Mouse (Mus musculus): Measurements from ENCODE around the gene Olfr1444. TPM values are rescaled to one million over a fixed set of nuclear protein-coding genes. Genes with fewer than 3 reads are reported as not detected.

Olfr1444 gene
- polyA plus RNA-seq (2015; fragmentation: Nextera tagmentation; extraction: Ambion mirVana) = not detected in 2 replicates

- WGBS = 75% methylated on average over 1 of the region's 1 CpGs
- Histone ChIP-seq H3K27ac (no peak within 1 kb of the TSS), H3K27me3 (replicated peaks) (no peaks in the 10 kb centered on the region), H3K4me2 (replicated peaks) (no peak within 1 kb of the TSS), H3K9ac (no peak within 1 kb of the TSS), H3K4me3 (replicated peaks) (no peak within 1 kb of the TSS), H3K36me3 (no peaks in the 10 kb centered on the region), H3K4me1 (replicated peaks) (no peaks in the 10 kb centered on the region), H3K9me3 (no peaks in the 10 kb centered on the region)
- ATAC-seq = no peak
Measured at GRCm38 (mm10) chr19:12856983-12857382, at the start of gene Olfr1444. Gene Olfr1444 (plus strand): TSS chr19:12857283.

DNA sequence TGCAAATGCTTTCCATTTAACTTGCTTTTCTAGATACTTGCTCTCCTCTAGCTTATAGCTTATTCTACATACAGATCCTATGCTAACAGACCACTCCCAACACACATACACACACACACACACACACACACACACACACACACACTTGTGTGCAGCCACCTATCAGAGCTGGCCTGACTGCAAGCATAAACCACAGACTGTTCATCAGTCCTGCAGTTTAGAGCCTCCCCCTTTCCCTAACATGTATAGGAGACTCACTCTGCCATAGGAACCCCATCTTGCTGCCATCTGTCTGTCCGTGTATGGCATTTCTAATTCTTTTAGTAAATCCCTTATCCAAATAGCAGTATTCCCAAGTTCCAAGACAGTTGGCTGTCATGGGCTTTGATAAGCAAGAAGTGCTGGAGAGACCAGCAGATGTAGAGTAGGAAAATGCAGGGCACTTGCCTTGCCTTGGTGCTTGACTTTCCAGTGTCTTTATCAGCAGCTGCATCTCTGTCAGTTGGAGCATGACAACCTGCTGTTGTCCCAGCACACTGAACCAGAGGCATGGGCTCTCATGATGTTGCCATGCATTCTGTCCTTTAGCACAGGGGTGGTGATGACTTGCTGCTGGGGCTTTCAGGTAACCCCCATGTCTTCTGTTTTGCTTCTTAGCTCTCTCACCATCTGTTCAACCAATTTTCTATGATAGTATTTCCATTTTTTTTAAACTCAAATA lies 44.3 kb upstream of the Olfr1444 start:
- H3K4me3 ChIP-seq (replicated peaks) = no peak overlapping the region
- ATAC-seq = no peak
- H3K36me3 ChIP-seq = no peaks in the 10 kb centered on the region
- 60% methylated on average over 1 of the region's 1 CpGs for WGBS
- no peak overlapping the region for H3K4me2 ChIP-seq (replicated peaks)
- H3K27ac ChIP-seq = no peak overlapping the region
- no peaks in the 10 kb centered on the region for H3K27me3 ChIP-seq (replicated peaks)
- no peaks in the 10 kb centered on the region for H3K4me1 ChIP-seq (replicated peaks)
- no peak overlapping the region for H3K9ac ChIP-seq
- no peaks in the 10 kb centered on the region for H3K9me3 ChIP-seq

- 76% methylated on average over 1 of the region's 1 CpGs for WGBS
- Histone ChIP-seq H3K4me2 (replicated peaks) (no peak overlapping the region), H3K9ac (no peak overlapping the region), H3K27ac (no peak overlapping the region), H3K4me1 (replicated peaks) (no peaks in the 10 kb centered on the region), H3K36me3 (no peaks in the 10 kb centered on the region), H3K9me3 (no peaks in the 10 kb centered on the region), H3K4me3 (replicated peaks) (no peak overlapping the region), H3K27me3 (replicated peaks) (no peaks in the 10 kb centered on the region)
- no peak for ATAC-seq
Measured at GRCm38 (mm10) chr19:12813883-12814282, 43.2 kb upstream of the Olfr1444 start.

DNA sequence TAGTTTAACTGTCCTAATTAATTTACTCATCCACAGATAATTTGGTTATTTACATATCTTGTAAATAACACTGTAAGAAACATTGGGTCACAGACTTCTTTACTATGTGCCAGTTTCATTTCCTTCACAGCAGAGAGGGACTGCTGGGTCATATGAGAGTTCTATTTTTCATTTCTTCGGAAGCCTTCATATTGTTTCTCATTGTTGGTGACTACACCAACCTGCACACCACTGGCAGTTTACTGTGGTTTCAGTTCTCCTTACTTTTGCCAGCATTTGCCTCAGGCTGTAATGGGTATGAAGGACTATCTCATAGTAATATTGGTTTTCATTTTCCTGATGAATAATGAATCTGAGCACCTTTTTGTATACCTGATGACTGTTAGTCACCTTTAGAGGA lies 38.6 kb upstream of the Olfr1444 start:
- no peaks in the 10 kb centered on the region for H3K27me3 ChIP-seq (replicated peaks)
- H3K27ac ChIP-seq = no peak overlapping the region
- no peaks in the 10 kb centered on the region for H3K9me3 ChIP-seq
- no peaks in the 10 kb centered on the region for H3K36me3 ChIP-seq
- 86% methylated on average over 1 of the region's 1 CpGs for WGBS
- no peak for ATAC-seq
- H3K4me1 ChIP-seq (replicated peaks) = no peaks in the 10 kb centered on the region
- H3K4me3 ChIP-seq (replicated peaks) = no peak overlapping the region
- H3K9ac ChIP-seq = no peak overlapping the region
- no peak overlapping the region for H3K4me2 ChIP-seq (replicated peaks)

DNA sequence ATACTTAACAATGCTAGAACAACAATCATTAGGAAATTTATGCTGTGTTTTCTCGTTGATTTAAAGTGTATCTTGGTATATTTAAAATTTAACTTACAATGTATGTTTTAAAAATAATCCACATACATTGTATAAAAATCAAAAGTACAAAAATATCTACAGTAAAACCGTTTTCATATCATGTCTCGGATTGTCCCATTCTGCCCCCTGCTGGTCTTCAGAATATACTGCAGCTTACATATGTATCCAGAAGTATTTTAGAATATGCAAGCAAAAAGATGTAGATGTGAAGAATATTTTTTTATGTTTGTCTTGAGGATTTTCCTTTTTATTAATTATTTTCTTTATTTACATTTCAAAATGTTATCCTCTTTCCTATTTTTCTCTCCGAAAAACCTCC lies 36.7 kb upstream of the Olfr1444 start:
- 36% methylated on average over 4 of the region's 4 CpGs for whole genome bisulfite sequencing
- no peak overlapping the region for H3K4me2 ChIP-seq (replicated peaks)
- no peak overlapping the region for H3K9ac ChIP-seq
- no peak overlapping the region for H3K4me3 ChIP-seq (replicated peaks)
- ATAC-seq = no peak
- no peak overlapping the region for H3K27ac ChIP-seq
- no peaks in the 10 kb centered on the region for H3K4me1 ChIP-seq (replicated peaks)
- no peaks in the 10 kb centered on the region for H3K27me3 ChIP-seq (replicated peaks)
- H3K36me3 ChIP-seq = no peaks in the 10 kb centered on the region
- H3K9me3 ChIP-seq = no peaks in the 10 kb centered on the region

- Histone ChIP-seq H3K4me3 (replicated peaks) (no peak overlapping the region), H3K4me1 (replicated peaks) (no peaks in the 10 kb centered on the region), H3K27ac (no peak overlapping the region), H3K4me2 (replicated peaks) (no peak overlapping the region), H3K36me3 (no peaks in the 10 kb centered on the region), H3K9me3 (no peaks in the 10 kb centered on the region), H3K9ac (no peak overlapping the region), H3K27me3 (replicated peaks) (no peaks in the 10 kb centered on the region)
- ATAC-seq = no peak
- 64% methylated on average over 4 of the region's 4 CpGs for WGBS
Measured at GRCm38 (mm10) chr19:12824549-12824948, 32.5 kb upstream of the Olfr1444 start.

- H3K9me3 ChIP-seq = no peaks in the 10 kb centered on the region
- no peaks in the 10 kb centered on the region for H3K27me3 ChIP-seq (replicated peaks)
- no peak overlapping the region for H3K27ac ChIP-seq
- WGBS = 71% methylated on average over 2 of the region's 2 CpGs
- H3K4me1 ChIP-seq (replicated peaks) = no peaks in the 10 kb centered on the region
- H3K4me3 ChIP-seq (replicated peaks) = no peak overlapping the region
- no peak for ATAC-seq
- no peak overlapping the region for H3K4me2 ChIP-seq (replicated peaks)
- no peaks in the 10 kb centered on the region for H3K36me3 ChIP-seq
- H3K9ac ChIP-seq = no peak overlapping the region
Measured at GRCm38 (mm10) chr19:12830823-12831430, 26.2 kb upstream of the Olfr1444 start.

DNA sequence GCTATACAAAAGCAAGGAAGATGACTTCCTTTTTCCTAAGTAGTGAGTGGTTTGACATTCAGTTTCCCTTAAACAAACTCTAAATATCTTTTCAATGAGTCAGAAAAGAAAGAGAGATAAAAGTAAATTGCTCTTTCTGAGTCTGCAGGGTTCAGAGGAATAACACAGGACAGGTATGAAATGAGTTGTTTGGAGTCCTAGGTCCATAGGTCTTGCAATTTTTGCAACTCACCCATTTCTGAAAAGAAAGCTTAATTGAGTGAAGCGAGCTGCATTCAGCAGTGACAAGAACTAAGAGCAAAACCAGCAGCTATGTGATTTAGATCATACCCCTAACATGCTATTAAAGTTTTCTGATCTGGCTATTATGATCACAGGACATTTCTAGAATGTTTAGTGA lies 25.5 kb upstream of the Olfr1444 start:
- Histone ChIP-seq H3K4me2 (replicated peaks) (no peak overlapping the region), H3K9ac (no peak overlapping the region), H3K27me3 (replicated peaks) (no peaks in the 10 kb centered on the region), H3K36me3 (no peaks in the 10 kb centered on the region), H3K4me3 (replicated peaks) (no peak overlapping the region), H3K27ac (no peak overlapping the region), H3K4me1 (replicated peaks) (no peaks in the 10 kb centered on the region), H3K9me3 (no peaks in the 10 kb centered on the region)
- 56% methylated on average over 1 of the region's 1 CpGs for WGBS
- no peak; the same call in 1 of the 2 replicates for ATAC-seq

- Histone ChIP-seq H3K4me2 (replicated peaks) (no peak overlapping the region), H3K36me3 (no peaks in the 10 kb centered on the region), H3K4me3 (replicated peaks) (no peak overlapping the region), H3K4me1 (replicated peaks) (no peaks in the 10 kb centered on the region), H3K9me3 (no peaks in the 10 kb centered on the region), H3K9ac (no peak overlapping the region), H3K27ac (no peak overlapping the region), H3K27me3 (replicated peaks) (no peaks in the 10 kb centered on the region)
- ATAC-seq = no peak
- WGBS = 60% methylated on average over 3 of the region's 3 CpGs
Measured at GRCm38 (mm10) chr19:12833625-12834024, 23.5 kb upstream of the Olfr1444 start.

DNA sequence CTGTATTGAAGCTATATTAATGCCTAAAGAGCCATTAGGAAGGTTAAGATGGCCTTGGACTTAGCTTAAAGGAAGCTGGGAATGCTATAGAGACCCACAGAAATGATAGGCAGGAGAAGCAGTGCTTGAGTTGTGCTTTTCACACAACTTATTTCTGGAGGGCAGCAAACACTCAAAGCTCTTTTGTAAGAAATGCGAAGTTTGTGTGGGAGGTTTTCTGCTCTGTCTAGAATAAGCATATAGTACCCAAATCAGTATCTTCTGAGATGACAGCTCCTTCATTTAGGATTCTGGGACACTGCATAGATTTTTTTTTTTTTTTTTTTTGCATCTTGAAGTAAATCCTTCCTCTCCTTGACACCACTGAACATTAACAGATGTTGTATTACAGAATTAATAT lies 18.6 kb upstream of the Olfr1444 start:
- Histone ChIP-seq H3K36me3 (no peaks in the 10 kb centered on the region), H3K4me3 (replicated peaks) (no peak overlapping the region), H3K27me3 (replicated peaks) (no peaks in the 10 kb centered on the region), H3K9me3 (no peaks in the 10 kb centered on the region), H3K27ac (no peak overlapping the region), H3K4me2 (replicated peaks) (no peak overlapping the region), H3K9ac (no peak overlapping the region), H3K4me1 (replicated peaks) (no peaks in the 10 kb centered on the region)
- no peak for ATAC-seq
- WGBS = 89% methylated on average over 1 of the region's 1 CpGs

GRCm38 (mm10) chr19:12846382-12846781 lies 10.7 kb upstream of the Olfr1444 start, which contains the start of gene Gm5244:
Gene Gm5244 (plus strand): TSS chr19:12846682.
- Histone ChIP-seq H3K4me2 (replicated peaks) (no peak within 1 kb of the TSS), H3K9ac (no peak within 1 kb of the TSS), H3K36me3 (no peaks in the 10 kb centered on the region), H3K27me3 (replicated peaks) (no peaks in the 10 kb centered on the region), H3K27ac (no peak within 1 kb of the TSS), H3K4me1 (replicated peaks) (no peaks in the 10 kb centered on the region), H3K4me3 (replicated peaks) (no peak within 1 kb of the TSS), H3K9me3 (no peaks in the 10 kb centered on the region)
- no peak for ATAC-seq

- ATAC-seq = no peak
- H3K9me3 ChIP-seq = no peaks in the 10 kb centered on the region
- no peak within 1 kb of the TSS for H3K27ac ChIP-seq
- H3K4me1 ChIP-seq (replicated peaks) = no peaks in the 10 kb centered on the region
- H3K4me3 ChIP-seq (replicated peaks) = no peak within 1 kb of the TSS
- WGBS = 91% methylated on average over 2 of the region's 2 CpGs
- H3K4me2 ChIP-seq (replicated peaks) = no peak within 1 kb of the TSS
- no peak within 1 kb of the TSS for H3K9ac ChIP-seq
- no peaks in the 10 kb centered on the region for H3K36me3 ChIP-seq
- no peaks in the 10 kb centered on the region for H3K27me3 ChIP-seq (replicated peaks)
Measured at GRCm38 (mm10) chr19:12883555-12883954, 26.5 kb downstream of the Olfr1444 start, which contains the start of gene Olfr1445. Gene Olfr1445 (plus strand): TSS chr19:12883855.

GRCm38 (mm10) chr19:12893424-12893823 lies 36.3 kb downstream of the Olfr1444 start, which contains the start of gene Olfr1446:
Gene Olfr1446 (minus strand): TSS chr19:12893524.
- Histone ChIP-seq H3K27me3 (replicated peaks) (no peaks in the 10 kb centered on the region), H3K27ac (no peak within 1 kb of the TSS), H3K9ac (no peak within 1 kb of the TSS), H3K36me3 (no peaks in the 10 kb centered on the region), H3K4me1 (replicated peaks) (no peaks in the 10 kb centered on the region), H3K4me3 (replicated peaks) (no peak within 1 kb of the TSS), H3K4me2 (replicated peaks) (no peak within 1 kb of the TSS), H3K9me3 (no peaks in the 10 kb centered on the region)
- no peak for ATAC-seq
- 81% methylated on average over 1 of the region's 1 CpGs for WGBS
